Mouse (Mus musculus) kidney, postnatal 36 days (tissue): ENCODE measurements around the gene Fadd.

ENCODE experiments used
- DNase-seq, 2 experiments: peaks; one replicate each; pipeline ENCODE4 v3.0.0; 2021 to 2022; ENCODE audit warnings: mixed read lengths in 2 of 2

The Fadd gene

DNA sequence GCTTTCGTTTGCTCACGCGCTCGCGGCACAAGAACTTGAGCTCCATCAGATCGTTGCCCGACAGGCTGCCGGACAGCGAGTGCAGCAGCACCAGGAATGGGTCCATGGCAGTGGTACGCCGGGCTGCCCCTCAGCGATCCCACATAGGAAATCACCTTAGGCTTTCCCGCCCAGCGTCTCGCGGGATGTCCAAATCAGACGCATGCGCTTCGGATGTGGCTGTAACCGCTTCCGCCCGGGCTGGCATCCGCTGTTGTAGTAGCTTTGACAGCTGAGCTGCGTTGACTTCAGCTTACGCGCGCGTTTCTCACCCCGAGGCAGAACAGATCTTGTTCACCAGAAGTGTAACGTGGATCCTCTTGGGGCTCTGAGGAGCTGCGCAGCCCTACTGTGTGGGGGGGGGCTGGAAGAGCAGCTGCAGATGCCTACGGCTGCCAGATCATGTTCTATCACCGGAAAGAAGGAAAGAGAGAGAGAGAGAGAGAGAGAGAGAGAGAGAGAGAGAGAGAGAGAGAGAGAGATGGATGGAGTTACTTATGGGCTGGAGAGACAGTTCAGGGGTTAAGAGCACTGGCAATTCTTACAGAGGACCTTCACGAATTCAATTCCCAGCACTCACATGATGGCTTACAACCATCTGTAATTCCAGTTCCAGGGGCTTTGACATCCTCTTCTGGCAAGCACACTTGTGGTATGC, at the start of gene Fadd:
Gene Fadd (minus strand): TSS at position 180 of the 697 bp plus-strand sequence.
- peak; percentile 96 for DNase-seq

DNA sequence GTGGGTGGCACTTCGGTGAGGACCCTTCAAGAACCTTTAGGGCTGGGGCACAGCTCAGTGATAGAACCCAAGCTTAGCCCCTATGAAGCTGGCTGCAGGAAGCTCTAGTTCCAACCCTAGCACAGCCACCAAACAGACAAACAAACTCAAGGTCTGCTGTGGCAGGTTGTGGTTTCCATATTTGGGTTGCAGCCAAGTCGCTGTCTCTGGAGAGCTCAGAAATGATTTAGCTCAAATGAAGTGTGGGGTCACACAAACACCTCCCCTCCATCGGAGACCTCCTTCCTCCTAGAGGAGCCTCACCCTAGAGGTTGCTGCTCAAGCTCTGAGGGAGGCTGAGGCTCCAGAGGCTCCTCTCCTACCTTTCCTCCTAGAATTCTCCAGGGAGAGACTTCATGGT, 48.4 kb upstream of the Fadd start:
- no peak for DNase-seq

DNA sequence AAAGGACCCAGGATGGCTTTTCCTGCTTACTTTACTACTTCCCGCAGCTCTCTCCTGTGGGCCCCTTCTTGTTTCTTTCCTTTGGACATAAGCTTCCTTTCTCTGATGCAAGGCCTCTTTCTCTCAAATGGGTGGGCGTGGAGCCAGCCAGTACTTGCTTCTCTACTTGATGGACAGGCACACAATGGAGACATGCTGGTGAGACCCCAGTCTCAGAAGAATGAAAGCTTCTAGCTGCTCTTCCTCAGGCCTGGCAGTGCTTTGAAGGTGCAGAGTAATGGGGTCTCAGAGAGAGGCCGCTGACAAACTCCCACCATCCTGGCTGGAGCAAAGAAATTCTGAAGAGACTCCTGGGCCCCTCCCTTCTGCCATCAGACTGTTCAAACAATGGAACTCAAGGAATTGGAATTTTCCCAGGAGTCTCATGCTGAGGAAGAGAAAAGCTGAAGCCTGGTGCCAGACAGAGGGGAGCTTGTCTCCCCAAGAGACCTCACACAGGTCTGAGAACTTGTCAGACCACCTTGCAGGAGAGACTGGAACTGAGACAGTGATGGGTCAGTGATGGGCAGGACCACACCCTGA, 46.2 kb upstream of the Fadd start:
- DNase-seq = no peak

DNA sequence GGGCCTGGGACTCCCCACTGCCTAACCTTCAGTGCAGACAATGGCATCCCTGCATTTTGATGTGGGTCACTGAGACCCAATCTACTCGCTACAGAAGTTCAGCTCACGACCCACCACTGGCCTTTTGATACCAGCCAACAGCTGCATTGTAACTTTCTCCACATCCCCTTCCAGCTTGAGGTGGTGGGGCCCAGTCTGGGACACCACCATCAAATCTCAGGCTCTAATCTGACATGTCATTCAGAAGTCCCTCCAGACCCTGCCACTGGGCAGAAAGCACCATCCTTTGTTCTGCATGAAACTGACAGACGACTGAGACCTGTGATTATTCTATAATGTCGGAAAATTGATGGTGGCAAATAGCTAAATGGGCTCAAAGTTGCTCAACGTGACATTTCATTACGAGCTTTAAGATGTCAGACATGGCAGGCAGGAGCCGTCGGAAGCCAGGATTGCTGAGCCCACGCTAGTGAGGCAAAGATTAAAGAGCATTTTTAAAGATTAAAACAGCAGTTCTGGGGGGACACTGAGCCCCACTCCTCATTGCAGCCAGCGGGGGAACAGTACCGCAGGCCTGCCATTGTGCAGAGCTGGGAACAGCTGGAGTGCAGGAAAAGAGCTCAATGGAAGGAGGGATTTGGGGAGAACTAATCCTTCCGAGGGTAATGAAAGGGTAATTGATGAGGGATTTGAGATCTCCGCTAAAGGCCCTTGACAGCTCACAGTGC, 45.5 kb upstream of the Fadd start:
- no peak for DNase-seq

DNA sequence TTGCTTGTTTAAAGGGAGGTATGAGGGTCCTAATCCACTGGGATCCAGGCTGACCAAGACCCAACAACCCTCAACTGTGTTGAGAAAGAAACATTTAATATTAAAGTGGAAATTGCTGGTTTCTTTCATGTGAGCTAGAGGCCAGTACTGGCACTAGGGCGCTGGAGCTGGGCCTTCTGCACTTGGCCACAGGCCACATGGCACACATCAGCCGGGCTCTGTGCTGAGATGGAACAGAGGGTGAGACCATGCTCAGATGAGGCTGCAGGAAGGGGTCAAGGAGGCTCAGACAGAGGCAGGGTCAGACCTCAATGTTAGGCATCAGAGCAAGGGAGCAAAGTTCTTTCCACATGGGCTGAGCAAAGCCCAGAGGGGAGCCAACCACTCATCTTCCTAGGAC, 43.8 kb upstream of the Fadd start:
- DNase-seq = no peak

DNA sequence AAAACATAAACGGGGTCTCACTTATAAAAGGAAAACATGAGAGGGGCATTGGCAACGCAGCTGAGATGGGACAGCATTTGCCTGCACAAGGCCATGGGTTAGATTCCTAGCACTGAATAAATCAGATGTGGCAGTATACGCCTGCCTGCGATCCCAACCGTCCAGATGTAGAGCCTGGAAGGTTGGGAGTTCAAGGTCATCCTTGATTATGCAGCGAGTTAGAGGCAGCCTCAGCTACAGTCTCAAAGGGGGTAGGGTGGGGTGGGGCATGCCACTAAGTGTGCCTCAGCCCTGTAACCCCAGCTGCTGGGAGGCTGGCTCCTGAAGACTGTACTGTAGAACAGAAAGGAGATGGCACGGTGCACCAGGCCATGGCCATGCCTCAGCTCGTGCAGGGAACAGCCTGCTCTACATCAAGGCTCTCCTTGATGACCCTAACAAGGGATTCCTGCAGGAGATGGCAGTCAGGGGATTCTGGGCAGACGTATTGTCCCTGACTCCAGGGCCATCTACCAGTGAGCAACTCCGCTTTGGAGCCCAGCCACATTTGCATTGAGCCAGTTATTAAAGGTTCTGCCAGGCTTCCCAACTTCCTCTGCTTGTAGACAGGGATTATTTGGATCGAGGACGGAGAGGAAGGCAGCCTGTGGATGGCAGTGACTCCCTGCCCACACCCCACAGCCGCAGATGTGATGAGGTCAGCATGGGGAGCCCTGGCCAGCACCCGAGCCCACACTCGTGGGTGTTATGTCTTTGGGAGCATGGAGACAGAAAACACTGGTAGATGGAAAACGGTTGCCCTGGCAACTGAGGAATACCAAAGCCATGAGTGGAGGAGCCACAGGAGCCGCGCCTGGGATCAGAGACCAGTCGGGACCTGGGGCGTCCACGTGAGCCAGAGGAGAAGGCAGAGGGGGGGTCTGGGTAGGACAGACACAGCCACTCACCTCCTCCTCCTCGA, 38.7 kb upstream of the Fadd start:
- DNase-seq = no peak

DNA sequence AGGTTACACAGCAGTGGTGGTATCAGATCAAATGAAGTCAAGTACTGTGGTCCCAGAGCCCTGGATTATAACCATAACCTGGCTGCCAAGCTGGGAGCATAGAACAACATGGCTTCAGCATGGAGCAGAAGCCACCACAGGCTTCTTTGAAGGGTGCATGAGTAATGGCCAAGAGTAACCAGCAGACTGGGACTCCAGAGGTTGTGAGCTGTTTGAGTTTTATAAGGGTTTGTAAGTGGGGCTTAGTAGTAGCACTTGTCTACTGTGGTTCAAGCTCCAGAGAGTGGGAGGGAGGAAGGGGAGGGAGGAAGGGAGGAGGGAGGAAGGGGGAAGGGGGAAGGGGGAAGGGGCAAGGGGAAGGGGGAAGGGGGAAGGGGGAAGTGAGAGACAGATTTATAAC, 38.1 kb upstream of the Fadd start:
- no peak for DNase-seq

DNA sequence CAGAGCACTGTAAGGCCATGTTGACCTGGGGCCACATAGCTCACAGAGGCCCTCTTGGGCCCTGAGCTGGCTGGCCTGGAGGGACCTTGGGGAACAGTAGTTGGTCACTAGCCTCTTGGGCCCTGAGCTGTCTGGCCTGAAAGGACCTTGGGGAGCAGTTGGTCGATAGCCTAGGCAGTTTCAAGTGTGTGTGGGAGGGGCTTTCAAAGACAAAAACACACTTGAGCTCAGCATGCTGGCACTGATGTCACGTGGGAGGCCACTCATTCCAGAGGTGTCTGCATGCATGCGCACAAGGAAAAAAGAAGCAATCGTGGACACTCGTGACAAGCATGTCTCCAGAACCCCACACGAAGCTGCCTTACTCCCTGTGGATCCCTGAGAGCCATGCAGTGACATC, 33.1 kb upstream of the Fadd start:
- no peak for DNase-seq

DNA sequence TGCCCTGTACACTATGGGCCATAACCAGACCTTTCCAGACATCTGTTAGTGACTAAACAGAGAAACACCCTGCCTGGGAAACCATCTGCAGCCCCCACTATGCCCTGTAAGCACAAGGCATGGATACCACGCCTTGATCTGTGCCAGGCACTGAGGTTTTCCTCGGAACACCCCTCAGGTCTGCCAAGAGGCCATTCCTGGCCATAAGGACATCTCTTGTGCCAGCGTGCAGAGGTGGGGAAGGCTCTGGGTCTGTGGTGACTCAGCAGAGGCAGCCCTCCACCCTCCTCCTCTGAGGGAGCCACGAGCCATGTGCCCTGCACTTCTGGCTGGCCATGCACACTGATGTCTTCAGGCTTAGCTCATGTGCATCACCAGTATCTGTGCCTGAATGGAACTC, 30.6 kb upstream of the Fadd start:
- DNase-seq = no peak

DNA sequence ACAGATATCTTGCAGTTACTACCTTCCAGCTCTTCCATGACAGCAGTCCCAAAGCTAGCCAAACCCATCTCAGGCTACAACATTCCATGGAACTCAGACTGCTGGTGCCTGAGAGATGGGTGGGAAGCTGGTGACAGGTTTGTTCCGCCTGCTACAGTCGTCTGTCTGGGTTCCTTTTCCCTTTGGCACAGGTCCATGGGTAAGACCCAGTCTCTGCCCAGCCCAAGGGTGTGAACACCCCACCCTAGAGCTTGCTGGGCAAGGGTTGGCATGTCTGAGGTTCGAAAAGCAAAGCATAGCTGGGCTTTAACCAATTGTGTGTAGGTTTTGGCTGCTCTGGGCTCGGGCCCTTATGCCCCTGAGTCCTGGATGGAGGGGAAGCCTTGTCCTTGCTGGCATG, 30.1 kb upstream of the Fadd start:
- DNase-seq = no peak

DNA sequence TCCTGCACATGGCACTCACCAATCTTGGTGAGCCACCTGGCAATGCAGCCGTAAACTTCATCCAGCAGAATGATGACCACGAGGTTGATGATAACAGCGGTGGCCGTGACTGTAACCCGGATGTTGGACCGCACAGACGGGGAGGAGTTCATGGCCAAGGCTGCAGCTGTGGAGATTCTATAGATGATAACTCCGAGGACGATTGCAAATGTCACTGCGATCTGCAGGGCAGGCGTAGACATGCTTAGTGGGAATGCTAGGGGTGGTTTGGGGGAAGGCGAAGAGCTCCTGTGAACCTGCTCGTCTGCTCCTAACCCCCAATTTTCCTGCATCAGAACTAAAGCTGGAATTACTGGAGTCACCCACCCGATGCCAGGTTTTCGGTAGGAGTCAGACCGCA, 29.3 kb upstream of the Fadd start:
- DNase-seq = no peak

DNA sequence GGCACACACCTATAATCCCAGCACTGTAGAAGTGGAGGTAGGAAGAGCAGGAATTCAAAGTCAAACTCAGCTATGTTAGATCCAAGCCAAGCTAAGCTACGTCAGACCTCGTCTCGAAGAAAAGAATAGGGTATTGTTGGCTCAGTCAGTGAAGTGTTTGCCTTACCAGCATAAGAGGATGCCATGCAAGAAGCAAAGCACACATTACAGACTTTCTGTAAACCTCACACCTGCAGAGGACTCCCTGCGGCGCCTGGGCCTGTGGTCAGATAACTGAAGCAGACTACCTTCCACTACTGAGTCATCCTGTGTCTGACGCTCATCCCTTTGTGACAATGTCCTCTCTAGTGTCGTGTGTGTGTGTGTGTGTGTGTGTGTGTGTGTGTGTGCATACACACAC, 27.3 kb upstream of the Fadd start:
- DNase-seq = no peak

DNA sequence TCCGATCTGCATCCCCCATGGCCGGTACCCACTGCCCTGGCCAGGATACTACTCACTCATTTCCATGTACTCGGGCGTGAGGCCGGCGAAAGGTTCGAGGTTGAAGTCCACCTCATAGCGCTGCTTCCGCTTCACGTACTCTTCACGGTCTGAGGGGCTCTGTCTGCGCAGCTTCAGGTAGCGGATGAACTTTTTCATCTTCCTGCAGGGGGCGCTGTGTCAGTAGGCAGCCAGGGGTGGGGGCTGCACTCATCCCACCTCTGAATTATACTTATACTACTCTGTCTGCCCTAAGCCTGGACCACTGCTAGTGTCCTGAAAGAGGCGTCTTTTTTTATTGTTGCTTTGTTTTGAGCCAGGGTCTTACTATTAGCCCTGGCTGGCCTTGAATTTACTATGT, 25.6 kb upstream of the Fadd start:
- DNase-seq = no peak

DNA sequence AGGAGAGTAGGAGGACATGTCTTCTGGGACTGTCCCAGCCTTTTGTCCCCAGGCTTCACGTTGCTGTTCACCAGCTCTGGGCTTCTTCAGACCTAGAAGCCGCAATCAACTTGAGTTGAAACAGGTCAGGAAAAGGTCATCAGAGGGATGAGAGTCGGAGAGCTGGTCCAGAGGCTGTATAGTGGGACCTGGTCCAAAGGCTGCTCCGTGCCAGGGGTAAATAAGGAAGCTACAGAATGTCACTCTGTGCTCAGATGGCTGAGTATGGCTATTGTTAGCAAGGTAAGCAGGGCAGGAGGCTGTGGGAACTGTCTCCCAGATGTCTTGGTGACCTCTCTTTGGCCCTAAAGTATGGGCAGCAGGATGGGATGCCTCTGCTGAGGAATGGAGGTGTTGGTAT, 22.5 kb upstream of the Fadd start:
- no peak for DNase-seq

DNA sequence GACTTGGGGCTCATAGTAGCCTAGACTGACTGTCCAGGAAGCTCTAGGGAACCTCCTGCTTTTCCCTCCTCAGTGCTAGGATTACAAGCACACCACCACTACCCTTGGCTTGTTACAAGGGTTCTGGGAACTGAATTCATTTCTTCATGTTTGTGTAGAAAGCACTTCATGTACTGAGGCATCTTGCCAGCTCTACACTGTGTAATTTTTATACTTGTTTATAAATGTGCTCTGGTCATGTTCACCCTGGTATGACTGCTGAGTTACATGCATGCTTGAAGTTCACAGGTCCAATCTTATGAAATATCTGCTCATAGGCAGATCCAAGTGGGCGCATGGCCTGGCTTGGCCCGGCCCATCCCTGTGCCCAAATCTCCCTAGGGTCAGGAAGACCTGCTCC, 22.0 kb upstream of the Fadd start:
- no peak for DNase-seq

DNA sequence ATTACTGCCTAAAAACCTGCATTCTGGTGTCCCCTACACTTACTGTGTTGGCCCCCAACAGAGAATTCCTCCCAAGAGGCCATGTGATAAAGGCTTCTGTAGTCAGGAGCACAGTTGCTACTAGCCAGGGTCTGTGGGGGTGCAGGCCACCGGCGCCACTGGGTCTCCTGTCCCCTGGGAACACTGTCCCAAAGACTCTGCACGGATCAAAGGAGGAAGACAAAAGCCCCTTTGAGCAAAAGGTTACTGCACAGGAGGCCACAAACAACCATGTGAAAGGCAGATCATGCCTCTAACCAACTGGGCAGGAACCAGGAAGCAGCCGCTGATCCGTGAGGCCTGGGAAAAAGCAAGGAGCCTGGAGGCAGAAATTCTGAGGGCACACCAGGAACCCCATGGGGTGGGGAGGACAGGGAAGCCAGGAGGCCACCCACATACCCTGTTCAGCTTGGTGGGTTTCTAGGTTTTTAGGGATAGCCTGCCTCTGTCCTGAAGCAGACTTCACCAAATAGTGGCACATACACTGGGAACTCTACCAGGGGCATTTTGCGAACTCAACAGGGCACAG, 18.2 kb upstream of the Fadd start:
- DNase-seq = no peak

DNA sequence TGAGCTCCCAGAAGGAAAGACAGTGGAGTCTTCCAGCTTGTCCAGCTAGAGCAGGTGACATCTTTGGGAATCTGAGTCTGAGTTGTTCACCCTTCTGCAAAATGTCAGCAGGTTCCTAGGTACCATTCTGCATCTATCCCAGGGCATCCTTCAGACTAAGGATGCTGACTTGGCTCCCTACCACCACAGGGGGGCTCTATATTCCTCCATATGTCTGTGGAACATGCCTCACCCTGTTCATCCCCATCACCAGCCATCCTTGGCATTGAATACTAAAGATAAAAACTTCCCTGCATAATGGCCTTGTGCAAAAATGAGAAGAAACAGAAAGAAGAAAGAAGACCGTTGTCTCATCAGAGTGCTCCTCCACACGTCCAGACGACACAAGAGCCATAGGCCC, 7.2 kb upstream of the Fadd start:
- no peak for DNase-seq

DNA sequence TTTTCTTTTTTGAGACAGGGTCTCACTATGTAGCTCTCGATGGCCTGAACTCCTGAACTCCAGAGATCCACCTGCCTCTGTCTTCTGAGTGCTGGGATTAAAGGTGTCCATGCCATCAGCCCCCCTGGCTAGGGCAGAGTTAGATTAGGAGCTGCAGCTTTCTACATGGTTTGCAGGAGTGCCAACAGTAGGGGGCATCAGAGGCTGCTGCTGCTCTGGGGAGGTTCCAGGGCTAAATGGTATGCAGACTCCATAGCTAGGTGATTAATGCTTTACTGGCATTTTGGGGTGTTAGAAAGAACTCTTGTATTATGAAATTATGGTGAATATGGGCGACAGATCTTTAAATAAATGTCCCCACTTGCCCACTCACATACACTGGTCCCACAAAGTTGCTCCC, 5.0 kb upstream of the Fadd start:
- peak; percentile 37 to 73 for DNase-seq

DNA sequence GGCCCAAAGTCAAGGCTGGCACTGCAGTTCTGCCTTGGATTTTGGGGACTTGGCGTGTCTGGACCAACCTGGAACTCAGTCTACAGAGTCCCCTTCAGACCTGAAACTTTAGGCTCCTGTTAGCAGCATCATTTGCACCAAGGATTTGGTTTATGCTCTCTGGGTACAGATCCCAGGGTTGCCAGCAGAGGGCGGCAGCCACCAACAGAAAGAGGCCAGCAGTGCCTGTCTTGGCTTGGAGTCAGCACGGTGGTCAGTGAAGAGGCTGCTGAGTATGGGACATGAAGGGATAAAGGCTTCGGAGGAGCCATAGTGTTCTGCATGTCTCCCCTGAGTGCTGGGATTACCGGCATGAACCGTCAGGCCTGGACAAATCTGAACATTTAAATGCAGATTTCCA, 3.4 kb upstream of the Fadd start:
- peak; percentile 64 to 87 for DNase-seq

DNA sequence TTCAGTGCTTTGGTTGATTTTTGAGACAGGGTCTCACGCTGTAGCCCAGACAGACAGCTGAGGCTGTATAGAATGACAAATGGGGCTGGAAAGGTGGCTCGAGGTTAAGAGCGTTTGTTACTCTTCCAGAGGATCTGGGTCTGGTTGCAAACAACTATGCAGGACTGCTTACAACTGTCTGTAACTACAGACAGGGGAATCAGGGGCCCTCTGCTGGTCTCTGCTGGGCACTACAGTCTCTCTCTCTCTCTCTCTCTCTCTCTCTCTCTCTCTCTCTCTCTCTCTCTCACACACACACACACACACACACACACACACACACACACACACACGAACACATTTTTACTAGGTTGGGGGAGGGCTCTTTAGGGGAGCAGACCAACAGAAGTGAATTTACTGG, 1.4 kb upstream of the Fadd start:
- peak; percentile 56 to 72 for DNase-seq

DNA sequence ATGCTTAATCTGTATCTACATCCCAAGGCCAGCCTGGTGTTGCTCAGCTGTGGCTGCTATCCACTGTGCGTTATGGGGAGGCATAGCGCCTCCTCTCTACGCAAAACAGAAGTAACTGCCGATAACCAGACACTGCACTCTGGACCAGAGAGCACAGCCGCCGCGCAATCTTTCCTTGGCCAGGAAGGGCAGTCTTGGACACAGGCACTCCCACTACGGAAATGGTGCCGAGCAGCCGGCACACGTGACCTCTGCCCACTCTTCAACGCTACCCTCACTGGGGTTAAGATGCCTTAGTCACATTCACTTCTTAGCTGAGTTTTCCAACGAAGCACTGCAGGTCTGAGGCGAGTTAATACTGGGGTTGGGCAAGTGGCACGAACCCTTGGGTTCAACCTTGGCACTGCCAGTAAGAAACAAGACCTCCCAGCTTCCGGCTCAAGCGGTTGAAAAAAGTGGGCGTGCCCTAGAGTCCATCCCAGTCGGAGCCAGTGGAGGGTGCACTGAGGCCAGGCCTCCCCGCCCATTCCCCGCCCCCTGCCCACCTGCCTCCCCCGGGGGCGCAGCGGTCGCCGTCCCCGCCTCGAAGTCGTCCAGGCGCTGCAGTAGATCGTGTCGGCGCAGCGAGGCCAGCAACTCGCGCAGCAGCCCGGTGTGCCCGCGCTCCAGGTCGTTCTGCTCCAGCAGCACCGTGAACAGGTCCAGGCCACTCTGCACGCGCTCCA, 542 bp downstream of the Fadd start:
- peak; percentile 89 to 93 for DNase-seq

DNA sequence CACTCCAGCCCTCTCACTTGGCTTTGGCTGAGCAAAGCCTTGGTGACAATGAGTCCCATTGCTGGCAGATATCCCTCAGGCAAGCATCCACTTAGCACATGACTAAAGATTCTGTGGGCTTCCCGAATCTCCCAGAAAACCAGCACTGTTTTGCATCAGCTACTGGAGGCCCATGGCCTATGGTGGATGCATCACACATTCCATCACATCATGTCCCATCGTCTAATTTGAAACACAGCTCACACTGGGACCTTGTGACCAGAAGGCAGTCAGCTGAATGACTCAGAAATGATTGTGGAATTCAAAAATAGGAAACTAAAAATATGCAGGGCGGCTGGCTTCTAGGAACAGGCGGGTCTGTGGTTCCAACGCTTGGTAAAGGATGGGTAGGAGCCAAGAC, 4.4 kb downstream of the Fadd start:
- DNase-seq = no peak
